Mouse (Mus musculus): ENCODE data around the gene Grid1.
A peak's percentile ranks its signal among the peaks of the same experiment; 100 is the strongest.

Grid1 gene

GRCm38 (mm10) chr14:35453702-35454101 is 633.8 kb downstream of the Grid1 start:
- no peak for DNase-seq (ENCODE audit: low spot score)

- no peak for DNase-seq (ENCODE audit: low spot score)
Measured at GRCm38 (mm10) chr14:35468254-35468653, 648.3 kb downstream of the Grid1 start.

- no peak for DNase-seq (ENCODE audit: low spot score)
Measured at GRCm38 (mm10) chr14:35486017-35486416, 666.1 kb downstream of the Grid1 start.

GRCm38 (mm10) chr14:35502324-35502723 is 682.4 kb downstream of the Grid1 start:
- no peak for DNase-seq (ENCODE audit: low spot score)

- DNase-seq (ENCODE audit: low spot score) = peak; percentile 54
Measured at GRCm38 (mm10) chr14:35519402-35519801, 699.5 kb downstream of the Grid1 start.

- DNase-seq (ENCODE audit: low spot score) = no peak
Measured at GRCm38 (mm10) chr14:35538835-35539234, 718.9 kb downstream of the Grid1 start.

GRCm38 (mm10) chr14:35541254-35541991 is 721.5 kb downstream of the Grid1 start:
- no peak for DNase-seq (ENCODE audit: low spot score)

GRCm38 (mm10) chr14:35541992-35542380 is 722.1 kb downstream of the Grid1 start:
- no peak for DNase-seq (ENCODE audit: low spot score)

GRCm38 (mm10) chr14:35554288-35554687 is 734.4 kb downstream of the Grid1 start:
- no peak for DNase-seq (ENCODE audit: low spot score)

GRCm38 (mm10) chr14:35561244-35561893 is 741.5 kb downstream of the Grid1 start:
- no peak for DNase-seq (ENCODE audit: low spot score)

GRCm38 (mm10) chr14:35572991-35573502 is 753.1 kb downstream of the Grid1 start:
- DNase-seq (ENCODE audit: low spot score) = no peak

GRCm38 (mm10) chr14:35574489-35574888 is 754.6 kb downstream of the Grid1 start:
- no peak for DNase-seq (ENCODE audit: low spot score)

GRCm38 (mm10) chr14:35575285-35575684 is 755.4 kb downstream of the Grid1 start:
- no peak for DNase-seq (ENCODE audit: low spot score)

- no peak for DNase-seq (ENCODE audit: low spot score)
Measured at GRCm38 (mm10) chr14:35625749-35626148, 805.8 kb downstream of the Grid1 start.

All from adipocyte (in vitro differentiated cells).